Mouse (Mus musculus): ENCODE data around the gene Rrh. TPM values are rescaled to one million over a fixed set of nuclear protein-coding genes. Genes with fewer than 3 reads are reported as not detected.

The Rrh gene
- polyA plus RNA-seq, 1 experiment from 2014 or later = 0.14 TPM

DNA sequence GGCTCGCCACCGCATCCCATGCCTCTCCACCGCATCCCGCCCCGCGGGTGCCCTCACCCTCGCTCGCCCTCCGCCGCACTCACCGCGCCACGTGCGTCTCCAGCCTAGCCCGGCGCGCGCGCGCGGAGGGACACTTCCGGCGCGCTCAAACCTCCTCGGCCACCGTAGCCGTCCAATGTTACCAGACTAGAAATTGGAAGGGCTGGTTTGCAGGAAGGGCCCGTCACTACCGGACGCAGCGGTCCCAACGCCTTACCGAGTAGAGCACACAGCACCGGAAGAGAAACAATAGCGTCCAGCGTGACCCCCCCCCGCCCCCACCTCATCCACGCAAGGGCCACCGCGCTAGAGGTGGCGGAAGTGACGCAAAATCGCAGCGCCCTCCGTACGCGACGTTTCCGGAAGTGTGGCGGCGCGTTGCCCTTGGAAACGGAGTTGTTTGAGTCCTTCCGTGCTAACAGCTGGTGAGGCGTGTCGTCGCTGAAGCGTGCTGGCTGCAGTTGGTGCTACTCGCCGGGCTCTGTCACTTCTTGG, 8.7 kb upstream of the Rrh start, which contains the start of gene Gar1:
Gene Gar1 (minus strand): TSS at position 362 of the 534 bp plus-strand sequence.
- H3K4me3 ChIP-seq (replicated peaks; ENCODE audit: low read depth, low read length) = peak within 1 kb of the TSS; percentile 89
- no peaks in the 10 kb centered on the region for H3K9me3 ChIP-seq (ENCODE audit: control insufficient read depth, low read length)
- peaks cover 12% of the 10 kb centered on the region; the same call in 1 of the 2 replicates for H3K36me3 ChIP-seq (ENCODE audit: control insufficient read depth, insufficient read depth, low read length)
- H3K4me2 ChIP-seq (ENCODE audit: low read length) = peak within 1 kb of the TSS; percentile 76
- peak within 1 kb of the TSS; percentile 72 for H3K9ac ChIP-seq (replicated peaks; ENCODE audit: low read length)
- H3K27ac ChIP-seq (replicated peaks; ENCODE audit: low read depth, low read length) = peak within 1 kb of the TSS; percentile 95
- H3K4me1 ChIP-seq (ENCODE audit: control insufficient read depth, insufficient read depth, low read length) = peaks cover 15% of the 10 kb centered on the region
- under 1% methylated on average over 60 of the region's 60 CpGs for WGBS
- ATAC-seq (ENCODE audit: low FRiP score, low TSS enrichment) = peak; percentile 95
- peak; percentile 99 for DNase-seq
- H3K27me3 ChIP-seq (ENCODE audit: control insufficient read depth, insufficient read depth, low read length) = no peaks in the 10 kb centered on the region

DNA sequence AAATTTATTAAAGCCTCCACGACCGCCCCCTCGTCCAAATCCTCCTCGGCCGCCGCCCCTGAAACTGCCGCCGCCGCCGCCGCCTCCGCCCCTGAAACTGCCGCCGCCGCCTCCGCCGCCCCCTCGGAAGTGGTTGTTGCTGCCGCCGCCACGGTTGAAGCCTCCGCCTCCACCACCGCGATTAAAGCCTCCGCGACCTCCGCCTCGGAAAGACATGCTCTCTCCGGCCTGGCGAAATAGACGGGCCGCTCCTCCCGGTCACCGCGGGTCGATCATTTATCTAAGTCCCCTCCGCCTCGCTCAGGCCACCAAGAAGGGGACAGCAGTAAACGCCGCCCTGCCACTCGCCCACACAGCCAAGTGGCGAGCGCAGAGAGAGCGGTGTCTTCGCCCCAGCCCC, 8.2 kb upstream of the Rrh start:
- 0% methylated on average over 44 of the region's 45 CpGs for WGBS
- no peak for DNase-seq

GRCm38 (mm10) chr3:129827691-129828090, 5.3 kb upstream of the Rrh start:
- ATAC-seq (ENCODE audit: low FRiP score, low TSS enrichment) (no peak), DNase-seq (no peak)
- WGBS = 96% methylated on average over 5 of the region's 5 CpGs
- Histone ChIP-seq H3K27ac (replicated peaks; ENCODE audit: low read depth, low read length) (no peak overlapping the region), H3K27me3 (ENCODE audit: control insufficient read depth, insufficient read depth, low read length) (no peaks in the 10 kb centered on the region), H3K9me3 (ENCODE audit: control insufficient read depth, low read length) (no peaks in the 10 kb centered on the region), H3K4me3 (replicated peaks; ENCODE audit: low read depth, low read length) (no peak overlapping the region), H3K36me3 (ENCODE audit: control insufficient read depth, insufficient read depth, low read length) (peaks cover 35% of the 10 kb centered on the region), H3K4me2 (ENCODE audit: low read length) (no peak overlapping the region), H3K4me1 (ENCODE audit: control insufficient read depth, insufficient read depth, low read length) (peaks cover 15% of the 10 kb centered on the region), H3K9ac (replicated peaks; ENCODE audit: low read length) (no peak overlapping the region)

More for the DNA sequence above, 8.2 kb upstream of the Rrh start:
- H3K27me3 ChIP-seq (ENCODE audit: control insufficient read depth, insufficient read depth, low read length) = no peaks in the 10 kb centered on the region
- H3K4me1 ChIP-seq (ENCODE audit: control insufficient read depth, insufficient read depth, low read length) = peaks cover 15% of the 10 kb centered on the region
- H3K9ac ChIP-seq (replicated peaks; ENCODE audit: low read length) = peak overlapping the region; percentile 72
- peak overlapping the region; percentile 95 for H3K27ac ChIP-seq (replicated peaks; ENCODE audit: low read depth, low read length)
- H3K4me2 ChIP-seq (ENCODE audit: low read length) = peak overlapping the region; percentile 76
- peaks cover 12% of the 10 kb centered on the region; the same call in 1 of the 2 replicates for H3K36me3 ChIP-seq (ENCODE audit: control insufficient read depth, insufficient read depth, low read length)
- H3K4me3 ChIP-seq (replicated peaks; ENCODE audit: low read depth, low read length) = peak overlapping the region; percentile 89
- ATAC-seq (ENCODE audit: low FRiP score, low TSS enrichment) = no peak
- H3K9me3 ChIP-seq (ENCODE audit: control insufficient read depth, low read length) = no peaks in the 10 kb centered on the region

DNA sequence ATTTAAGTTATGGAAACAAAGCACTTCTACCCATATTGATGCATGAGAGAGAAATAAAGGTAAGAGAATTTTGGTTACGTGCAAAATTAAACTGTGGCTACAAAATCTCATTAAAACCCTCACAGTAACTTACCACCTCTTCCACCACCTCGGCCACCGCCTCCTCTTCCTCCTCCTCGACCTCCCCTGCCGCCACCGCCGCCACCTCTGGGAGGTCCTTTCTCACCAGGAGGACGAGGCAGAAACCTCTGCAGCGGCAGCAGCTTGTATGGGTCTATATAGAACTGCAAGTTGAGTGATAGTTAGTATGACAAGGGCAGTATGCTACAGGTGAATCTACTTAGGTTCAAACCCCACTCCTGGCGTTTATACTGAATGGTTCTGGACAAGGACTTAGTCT, 4.3 kb upstream of the Rrh start:
- no peaks in the 10 kb centered on the region for H3K9me3 ChIP-seq (ENCODE audit: control insufficient read depth, low read length)
- H3K36me3 ChIP-seq (ENCODE audit: control insufficient read depth, insufficient read depth, low read length) = peaks cover 38% of the 10 kb centered on the region
- DNase-seq (no peak), ATAC-seq (ENCODE audit: low FRiP score, low TSS enrichment) (no peak)
- H3K4me2 ChIP-seq (ENCODE audit: low read length) = no peak overlapping the region
- H3K27ac ChIP-seq (replicated peaks; ENCODE audit: low read depth, low read length) = no peak overlapping the region
- no peak overlapping the region for H3K4me3 ChIP-seq (replicated peaks; ENCODE audit: low read depth, low read length)
- no peaks in the 10 kb centered on the region for H3K27me3 ChIP-seq (ENCODE audit: control insufficient read depth, insufficient read depth, low read length)
- H3K4me1 ChIP-seq (ENCODE audit: control insufficient read depth, insufficient read depth, low read length) = peaks cover 13% of the 10 kb centered on the region
- H3K9ac ChIP-seq (replicated peaks; ENCODE audit: low read length) = no peak overlapping the region
- 92% methylated on average over 10 of the region's 10 CpGs for WGBS

DNA sequence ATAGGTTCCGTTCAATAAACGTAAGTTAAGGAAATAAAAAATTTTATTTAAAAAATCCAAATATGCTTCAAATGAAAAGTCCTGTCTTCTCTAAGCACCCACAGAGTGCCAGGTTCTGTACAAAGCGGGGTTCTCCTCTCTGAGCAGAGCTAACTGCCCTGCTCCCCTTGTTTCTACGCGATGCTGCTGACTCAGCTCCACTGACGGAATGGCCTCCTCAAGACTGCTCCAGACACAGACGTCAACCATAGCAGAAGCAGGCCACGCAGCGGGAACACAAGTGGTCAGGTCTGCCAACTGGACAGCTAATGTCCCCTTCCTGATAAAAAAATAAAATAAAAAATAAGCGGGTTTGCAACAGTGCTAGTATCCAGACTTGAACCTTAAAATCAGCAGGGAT, 2.5 kb upstream of the Rrh start:
- 94% methylated on average over 10 of the region's 10 CpGs for WGBS
- Histone ChIP-seq H3K36me3 (ENCODE audit: control insufficient read depth, insufficient read depth, low read length) (peaks cover 38% of the 10 kb centered on the region), H3K27me3 (ENCODE audit: control insufficient read depth, insufficient read depth, low read length) (no peaks in the 10 kb centered on the region), H3K4me3 (replicated peaks; ENCODE audit: low read depth, low read length) (no peak overlapping the region), H3K9me3 (ENCODE audit: control insufficient read depth, low read length) (no peaks in the 10 kb centered on the region), H3K9ac (replicated peaks; ENCODE audit: low read length) (no peak overlapping the region), H3K4me2 (ENCODE audit: low read length) (no peak overlapping the region), H3K4me1 (ENCODE audit: control insufficient read depth, insufficient read depth, low read length) (peaks cover 6% of the 10 kb centered on the region), H3K27ac (replicated peaks; ENCODE audit: low read depth, low read length) (no peak overlapping the region)
- DNase-seq = no peak
- ATAC-seq (ENCODE audit: low FRiP score, low TSS enrichment) = no peak

GRCm38 (mm10) chr3:129824146-129824545, 1.8 kb upstream of the Rrh start:
- ATAC-seq (ENCODE audit: low FRiP score, low TSS enrichment) = no peak
- no peak overlapping the region for H3K4me3 ChIP-seq (replicated peaks; ENCODE audit: low read depth, low read length)

DNA sequence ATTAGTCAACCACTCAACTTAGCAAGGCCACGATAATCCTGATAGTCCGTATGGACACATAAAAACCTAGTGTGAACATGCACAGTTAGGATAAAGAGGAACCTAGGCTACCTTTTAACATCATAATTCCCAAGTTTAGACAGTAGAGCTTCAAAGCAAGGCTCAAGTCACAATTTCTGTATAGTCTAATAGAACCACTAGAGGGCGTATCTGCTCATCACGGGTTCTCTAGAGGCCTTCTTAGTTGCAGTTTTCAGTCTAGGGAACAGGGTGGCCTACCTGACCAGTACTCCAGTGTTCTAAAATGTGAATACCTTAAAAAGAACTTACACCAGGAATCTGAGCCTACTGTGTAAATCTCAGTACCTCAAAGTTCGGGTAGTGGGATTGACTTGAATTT, 906 bp upstream of the Rrh start:
- Histone ChIP-seq H3K27ac (replicated peaks; ENCODE audit: low read depth, low read length) (no peak overlapping the region), H3K27me3 (ENCODE audit: control insufficient read depth, insufficient read depth, low read length) (no peaks in the 10 kb centered on the region), H3K36me3 (ENCODE audit: control insufficient read depth, insufficient read depth, low read length) (peaks cover 35% of the 10 kb centered on the region), H3K4me3 (replicated peaks; ENCODE audit: low read depth, low read length) (no peak overlapping the region), H3K4me2 (ENCODE audit: low read length) (no peak overlapping the region), H3K9me3 (ENCODE audit: control insufficient read depth, low read length) (no peaks in the 10 kb centered on the region), H3K4me1 (ENCODE audit: control insufficient read depth, insufficient read depth, low read length) (no peaks in the 10 kb centered on the region), H3K9ac (replicated peaks; ENCODE audit: low read length) (no peak overlapping the region)
- 55% methylated on average over 5 of the region's 5 CpGs for WGBS
- ATAC-seq (ENCODE audit: low FRiP score, low TSS enrichment) (no peak), DNase-seq (peak; percentile 76)

More at GRCm38 (mm10) chr3:129824146-129824545, 1.8 kb upstream of the Rrh start:
- no peaks in the 10 kb centered on the region for H3K27me3 ChIP-seq (ENCODE audit: control insufficient read depth, insufficient read depth, low read length)
- no peaks in the 10 kb centered on the region for H3K4me1 ChIP-seq (ENCODE audit: control insufficient read depth, insufficient read depth, low read length)
- no peaks in the 10 kb centered on the region for H3K9me3 ChIP-seq (ENCODE audit: control insufficient read depth, low read length)
- peaks cover 38% of the 10 kb centered on the region for H3K36me3 ChIP-seq (ENCODE audit: control insufficient read depth, insufficient read depth, low read length)
- no peak overlapping the region for H3K4me2 ChIP-seq (ENCODE audit: low read length)
- no peak overlapping the region for H3K27ac ChIP-seq (replicated peaks; ENCODE audit: low read depth, low read length)
- 97% methylated on average over 4 of the region's 4 CpGs for WGBS
- H3K9ac ChIP-seq (replicated peaks; ENCODE audit: low read length) = no peak overlapping the region
- no peak for DNase-seq

GRCm38 (mm10) chr3:129821736-129822135, 651 bp downstream of the Rrh start:
- Histone ChIP-seq H3K36me3 (ENCODE audit: control insufficient read depth, insufficient read depth, low read length) (peaks cover 27% of the 10 kb centered on the region), H3K4me3 (replicated peaks; ENCODE audit: low read depth, low read length) (no peak overlapping the region), H3K9ac (replicated peaks; ENCODE audit: low read length) (no peak overlapping the region), H3K27me3 (ENCODE audit: control insufficient read depth, insufficient read depth, low read length) (no peaks in the 10 kb centered on the region), H3K4me1 (ENCODE audit: control insufficient read depth, insufficient read depth, low read length) (no peaks in the 10 kb centered on the region), H3K4me2 (ENCODE audit: low read length) (no peak overlapping the region), H3K27ac (replicated peaks; ENCODE audit: low read depth, low read length) (no peak overlapping the region), H3K9me3 (ENCODE audit: control insufficient read depth, low read length) (no peaks in the 10 kb centered on the region)
- 82% methylated on average over 8 of the region's 8 CpGs for WGBS
- DNase-seq (peak; percentile 11), ATAC-seq (ENCODE audit: low FRiP score, low TSS enrichment) (no peak)

GRCm38 (mm10) chr3:129820847-129821246, 1.5 kb downstream of the Rrh start:
- ATAC-seq (ENCODE audit: low FRiP score, low TSS enrichment) (no peak), DNase-seq (peak; percentile 5)
- H3K4me2 ChIP-seq (ENCODE audit: low read length) = no peak overlapping the region
- peaks cover 26% of the 10 kb centered on the region for H3K36me3 ChIP-seq (ENCODE audit: control insufficient read depth, insufficient read depth, low read length)
- H3K9ac ChIP-seq (replicated peaks; ENCODE audit: low read length) = no peak overlapping the region
- H3K9me3 ChIP-seq (ENCODE audit: control insufficient read depth, low read length) = no peaks in the 10 kb centered on the region
- no peak overlapping the region for H3K4me3 ChIP-seq (replicated peaks; ENCODE audit: low read depth, low read length)
- no peaks in the 10 kb centered on the region for H3K27me3 ChIP-seq (ENCODE audit: control insufficient read depth, insufficient read depth, low read length)
- H3K27ac ChIP-seq (replicated peaks; ENCODE audit: low read depth, low read length) = no peak overlapping the region
- H3K4me1 ChIP-seq (ENCODE audit: control insufficient read depth, insufficient read depth, low read length) = no peaks in the 10 kb centered on the region
- WGBS = 74% methylated on average over 9 of the region's 9 CpGs
